Mouse (Mus musculus): ENCODE results near the gene Tjp1.

Tjp1 gene

GRCm38 (mm10) chr7:65527071-65528007, at the start of gene Tjp1:
TSS of gene Tjp1 (minus strand) at chr7:65527781.
- in situ Hi-C loops (cut with MboI) = no loop called here

GRCm38 (mm10) chr7:65577118-65577517, 49.5 kb upstream of the Tjp1 start:
- in situ Hi-C loops (cut with MboI) = no loop called here

GRCm38 (mm10) chr7:65572731-65573130, 45.1 kb upstream of the Tjp1 start:
- in situ Hi-C loops (cut with MboI) = no loop called here

- in situ Hi-C loops (cut with MboI) = no loop called here
Measured at GRCm38 (mm10) chr7:65570691-65571090, 43.1 kb upstream of the Tjp1 start.

GRCm38 (mm10) chr7:65555996-65556395, 28.4 kb upstream of the Tjp1 start:
- in situ Hi-C loops (cut with MboI) = no loop called here

GRCm38 (mm10) chr7:65545741-65546140, 18.2 kb upstream of the Tjp1 start:
- in situ Hi-C loops (cut with MboI) = no loop called here

- in situ Hi-C loops (cut with MboI) = no loop called here
Measured at GRCm38 (mm10) chr7:65532689-65533088, 5.1 kb upstream of the Tjp1 start.

GRCm38 (mm10) chr7:65523116-65523515, 4.5 kb downstream of the Tjp1 start:
- in situ Hi-C loops (cut with MboI) = no loop called here

GRCm38 (mm10) chr7:65522490-65522889, 5.1 kb downstream of the Tjp1 start:
- in situ Hi-C loops (cut with MboI) = no loop called here

GRCm38 (mm10) chr7:65520622-65521021, 7.0 kb downstream of the Tjp1 start:
- in situ Hi-C loops (cut with MboI) = no loop called here

GRCm38 (mm10) chr7:65519788-65520563, 7.6 kb downstream of the Tjp1 start:
- in situ Hi-C loops (cut with MboI) = no loop called here

- in situ Hi-C loops (cut with MboI) = no loop called here
Measured at GRCm38 (mm10) chr7:65516903-65517302, 10.7 kb downstream of the Tjp1 start.

GRCm38 (mm10) chr7:65513451-65514179, 14.0 kb downstream of the Tjp1 start:
- in situ Hi-C loops (cut with MboI) = no loop called here

- in situ Hi-C loops (cut with MboI) = no loop called here
Measured at GRCm38 (mm10) chr7:65509357-65509756, 18.2 kb downstream of the Tjp1 start.

GRCm38 (mm10) chr7:65507341-65507740, 20.2 kb downstream of the Tjp1 start:
- in situ Hi-C loops (cut with MboI) = no loop called here

GRCm38 (mm10) chr7:65502486-65503322, 24.9 kb downstream of the Tjp1 start:
- in situ Hi-C loops (cut with MboI) = no loop called here

GRCm38 (mm10) chr7:65500746-65501145, 26.8 kb downstream of the Tjp1 start:
- in situ Hi-C loops (cut with MboI) = no loop called here

- in situ Hi-C loops (cut with MboI) = no loop called here
Measured at GRCm38 (mm10) chr7:65497733-65498583, 29.6 kb downstream of the Tjp1 start.

GRCm38 (mm10) chr7:65490526-65490925, 37.1 kb downstream of the Tjp1 start:
- in situ Hi-C loops (cut with MboI) = no loop called here

GRCm38 (mm10) chr7:65489742-65490141, 37.8 kb downstream of the Tjp1 start:
- in situ Hi-C loops (cut with MboI) = no loop called here
